Mouse (Mus musculus): ENCODE data around the gene Naa16. TPM values are rescaled to one million over a fixed set of nuclear protein-coding genes. Genes with fewer than 3 reads are reported as not detected.

Naa16 gene
- polyA plus RNA-seq, 1 experiment from 2014 or later: 17.6 TPM

- peaks cover 53% of the 10 kb centered on the region for H3K36me3 ChIP-seq (replicated peaks; ENCODE audit: insufficient read depth, low read length)
These were observed 44.2 kb downstream of the Naa16 start for GRCm38 (mm10) chr14:79346384-79346783.

GRCm38 (mm10) chr14:79335613-79336012 is 55.0 kb downstream of the Naa16 start:
- no peak overlapping the region for H3K27ac ChIP-seq (ENCODE audit: low read depth)
- no peaks in the 10 kb centered on the region for H3K9me3 ChIP-seq (ENCODE audit: low read length)
- TF ChIP-seq EP300 (IDR thresholded peaks at IDR 0.05; ENCODE audit: low read depth) (no peak), CTCF (IDR thresholded peaks at IDR 0.05; ENCODE audit: low read depth) (no peak)
- peaks cover 14% of the 10 kb centered on the region for H3K4me1 ChIP-seq (ENCODE audit: insufficient read depth)
- H3K9ac ChIP-seq (replicated peaks): no peak overlapping the region
- DNase-seq (no peak), ATAC-seq (no peak)
- no peaks in the 10 kb centered on the region for H3K27me3 ChIP-seq (ENCODE audit: insufficient read depth, low read length)
- H3K4me2 ChIP-seq (ENCODE audit: low read depth, low read length): no peak overlapping the region
- peaks cover 39% of the 10 kb centered on the region for H3K36me3 ChIP-seq (replicated peaks; ENCODE audit: insufficient read depth, low read length)
- WGBS (ENCODE audit: insufficient replicate concordance): 79% methylated on average over 3 of the region's 3 CpGs
- H3K4me3 ChIP-seq (ENCODE audit: low read depth, low read length): no peak overlapping the region

More at GRCm38 (mm10) chr14:79346384-79346783, 44.2 kb downstream of the Naa16 start:
- Histone ChIP-seq H3K4me2 (ENCODE audit: low read depth, low read length) (no peak overlapping the region), H3K9me3 (ENCODE audit: low read length) (0 out of 2 replicates have a peak, but pooled peaks cover 2% of the 10 kb centered on the region), H3K4me1 (ENCODE audit: insufficient read depth) (no peaks in the 10 kb centered on the region), H3K27me3 (ENCODE audit: insufficient read depth, low read length) (no peaks in the 10 kb centered on the region), H3K9ac (replicated peaks) (no peak overlapping the region), H3K4me3 (ENCODE audit: low read depth, low read length) (no peak overlapping the region), H3K27ac (ENCODE audit: low read depth) (no peak overlapping the region)
- TF ChIP-seq EP300 (IDR thresholded peaks at IDR 0.05; ENCODE audit: low read depth) (no peak), CTCF (IDR thresholded peaks at IDR 0.05; ENCODE audit: low read depth) (no peak)
- WGBS (ENCODE audit: insufficient replicate concordance): 95% methylated on average over 3 of the region's 3 CpGs
- DNase-seq (no peak), ATAC-seq (no peak)

GRCm38 (mm10) chr14:79331936-79332335 is 58.6 kb downstream of the Naa16 start:
- no peak overlapping the region for H3K9ac ChIP-seq (replicated peaks)
- 54% methylated on average over 7 of the region's 7 CpGs for whole genome bisulfite sequencing (ENCODE audit: insufficient replicate concordance)

GRCm38 (mm10) chr14:79330944-79331561 is 59.5 kb downstream of the Naa16 start:
- Histone ChIP-seq H3K4me1 (ENCODE audit: insufficient read depth) (peaks cover 14% of the 10 kb centered on the region), H3K4me2 (ENCODE audit: low read depth, low read length) (peak overlapping the region; percentile 69), H3K27me3 (ENCODE audit: insufficient read depth, low read length) (no peaks in the 10 kb centered on the region), H3K9ac (replicated peaks) (0 out of 2 replicates have a peak overlapping the region, but pooled peaks have one; percentile 33), H3K36me3 (replicated peaks; ENCODE audit: insufficient read depth, low read length) (peaks cover 6% of the 10 kb centered on the region), H3K4me3 (ENCODE audit: low read depth, low read length) (peak overlapping the region; percentile 30), H3K9me3 (ENCODE audit: low read length) (no peaks in the 10 kb centered on the region), H3K27ac (ENCODE audit: low read depth) (no peak overlapping the region)
- peak; percentile 91 for ATAC-seq
- peak; percentile 61 for DNase-seq
- WGBS (ENCODE audit: insufficient replicate concordance): 23% methylated on average over 16 of the region's 16 CpGs
- TF ChIP-seq CTCF (IDR thresholded peaks at IDR 0.05; ENCODE audit: low read depth) (no peak), EP300 (IDR thresholded peaks at IDR 0.05; ENCODE audit: low read depth) (no peak)

More at GRCm38 (mm10) chr14:79331936-79332335, 58.6 kb downstream of the Naa16 start:
- H3K27ac ChIP-seq (ENCODE audit: low read depth): peak overlapping the region; percentile 34
- no peaks in the 10 kb centered on the region for H3K9me3 ChIP-seq (ENCODE audit: low read length)
- DNase-seq (no peak), ATAC-seq (no peak)
- TF ChIP-seq EP300 (IDR thresholded peaks at IDR 0.05; ENCODE audit: low read depth) (no peak), CTCF (IDR thresholded peaks at IDR 0.05; ENCODE audit: low read depth) (no peak)
- no peak overlapping the region for H3K4me3 ChIP-seq (ENCODE audit: low read depth, low read length)
- peaks cover 14% of the 10 kb centered on the region for H3K4me1 ChIP-seq (ENCODE audit: insufficient read depth)
- H3K36me3 ChIP-seq (replicated peaks; ENCODE audit: insufficient read depth, low read length): peaks cover 15% of the 10 kb centered on the region
- peak overlapping the region; percentile 69 for H3K4me2 ChIP-seq (ENCODE audit: low read depth, low read length)
- H3K27me3 ChIP-seq (ENCODE audit: insufficient read depth, low read length): no peaks in the 10 kb centered on the region

- Histone ChIP-seq H3K27me3 (ENCODE audit: insufficient read depth, low read length) (no peaks in the 10 kb centered on the region), H3K4me3 (ENCODE audit: low read depth, low read length) (no peak overlapping the region), H3K4me2 (ENCODE audit: low read depth, low read length) (no peak overlapping the region), H3K36me3 (replicated peaks; ENCODE audit: insufficient read depth, low read length) (no peaks in the 10 kb centered on the region), H3K9ac (replicated peaks) (no peak overlapping the region), H3K4me1 (ENCODE audit: insufficient read depth) (peaks cover 12% of the 10 kb centered on the region), H3K27ac (ENCODE audit: low read depth) (no peak overlapping the region), H3K9me3 (ENCODE audit: low read length) (no peaks in the 10 kb centered on the region)
- ATAC-seq: no peak; the same call in 1 of the 2 replicates
- TF ChIP-seq CTCF (IDR thresholded peaks at IDR 0.05; ENCODE audit: low read depth): peak; percentile 77
- TF ChIP-seq EP300 (IDR thresholded peaks at IDR 0.05; ENCODE audit: low read depth): no peak
- peak; percentile 57 for DNase-seq
- WGBS (ENCODE audit: insufficient replicate concordance): 23% methylated on average over 5 of the region's 5 CpGs
These were observed 63.5 kb downstream of the Naa16 start for GRCm38 (mm10) chr14:79327033-79327432.

- H3K36me3 ChIP-seq (replicated peaks; ENCODE audit: insufficient read depth, low read length): no peaks in the 10 kb centered on the region
- TF ChIP-seq EP300 (IDR thresholded peaks at IDR 0.05; ENCODE audit: low read depth) (no peak), CTCF (IDR thresholded peaks at IDR 0.05; ENCODE audit: low read depth) (no peak)
- H3K27ac ChIP-seq (ENCODE audit: low read depth): no peak overlapping the region
- H3K4me2 ChIP-seq (ENCODE audit: low read depth, low read length): no peak overlapping the region
- ATAC-seq (no peak), DNase-seq (no peak)
- no peak overlapping the region for H3K4me3 ChIP-seq (ENCODE audit: low read depth, low read length)
- no peaks in the 10 kb centered on the region for H3K4me1 ChIP-seq (ENCODE audit: insufficient read depth)
- no peak overlapping the region for H3K9ac ChIP-seq (replicated peaks)
- no peaks in the 10 kb centered on the region for H3K27me3 ChIP-seq (ENCODE audit: insufficient read depth, low read length)
- no peaks in the 10 kb centered on the region for H3K9me3 ChIP-seq (ENCODE audit: low read length)
- WGBS (ENCODE audit: insufficient replicate concordance): 82% methylated on average over 10 of the region's 10 CpGs
These were observed 66.3 kb downstream of the Naa16 start for GRCm38 (mm10) chr14:79324112-79324840.

Data from liver, postnatal 0 days (tissue).